Mouse (Mus musculus) stomach, embryonic 16.5 days (tissue): Measurements from ENCODE around the gene Xntrpc. TPM values are rescaled to one million over a fixed set of nuclear protein-coding genes. Genes with fewer than 3 reads are reported as not detected.

Experiments used
- ATAC-seq: fragments of 200-750 bp; cut with Nextera tagmentation; 2 replicates; pipeline ENCODE4 v1.8.0; 2017; ENCODE audit warnings: moderate number of reproducible peaks, moderate TSS enrichment; ENCODE audit not compliant: insufficient read depth, low FRiP score
- H3K27ac ChIP-seq: fragments of 300-500 bp; sonication (generic); 2 replicates; pipeline ENCODE4 v1.5.1; 2014; ENCODE audit warnings: low read length
- H3K27me3 ChIP-seq: fragments of 300-500 bp; sonication (generic); 2 replicates; pipeline ENCODE4 v1.6.1; 2014; ENCODE audit warnings: low read length, control low read depth, mixed read lengths; ENCODE audit not compliant: control insufficient read depth, insufficient read depth
- H3K36me3 ChIP-seq: fragments of 300-500 bp; sonication (generic); 2 replicates; pipeline ENCODE4 v1.6.1; 2014; ENCODE audit warnings: low read length; ENCODE audit not compliant: control insufficient read depth, insufficient read depth
- H3K4me1 ChIP-seq: fragments of 300-500 bp; sonication (generic); 2 replicates; pipeline ENCODE4 v1.6.1; 2014; ENCODE audit warnings: low read length, control low read depth, mixed read lengths; ENCODE audit not compliant: control insufficient read depth, insufficient read depth
- H3K4me2 ChIP-seq: fragments of 300-500 bp; sonication (generic); 2 replicates; pipeline ENCODE4 v1.6.1; 2014; ENCODE audit warnings: low read depth, low read length, mixed read lengths
- H3K4me3 ChIP-seq: fragments of 300-500 bp; sonication (generic); replicated peaks from 2 replicates; pipeline ENCODE4 v1.5.1; 2014; ENCODE audit warnings: mild to moderate bottlenecking, low read length
- H3K9ac ChIP-seq: fragments of 300-500 bp; sonication (generic); 2 replicates; pipeline ENCODE4 v1.6.1; 2014; ENCODE audit warnings: low read length
- H3K9me3 ChIP-seq: fragments of 300-500 bp; sonication (generic); replicated peaks from 2 replicates; pipeline ENCODE4 v1.6.1; 2016; ENCODE audit warnings: low read length, control low read depth; ENCODE audit not compliant: control insufficient read depth
- WGBS: fragments of 180-500 bp; shearing (Covaris S2); extraction: QIAGEN DNeasy Blood & Tissue Kit; methylation state at CpG from one replicate; pipeline ENCODE4 v1.1.7; 2014; 5-methylcytosine and 5-hydroxymethylcytosine counted together
- polyA plus RNA-seq: library from polyadenylated mRNA; unstranded; fragments of >200 nt; fragmentation: Nextera tagmentation; extraction: Ambion mirVana; gene quantifications from 2 replicates; pipeline ENCODE4 v1.2.1, GENCODE M21; 2015

Xntrpc gene
- polyA plus RNA-seq, 1 experiment from 2014 or later: 1.1 TPM

GRCm38 (mm10) chr7:102064655-102065045 lies 863 bp upstream of the Xntrpc start:
- peak overlapping the region; percentile 63 for H3K4me2 ChIP-seq
- ATAC-seq: no peak
- WGBS: under 1% methylated on average over 9 of the region's 9 CpGs
- H3K36me3 ChIP-seq: no peaks in the 10 kb centered on the region
- H3K27me3 ChIP-seq: no peaks in the 10 kb centered on the region
- H3K4me3 ChIP-seq: peak overlapping the region; percentile 70
- peaks cover 14% of the 10 kb centered on the region for H3K4me1 ChIP-seq
- H3K9ac ChIP-seq: peak overlapping the region; percentile 83
- no peaks in the 10 kb centered on the region for H3K9me3 ChIP-seq
- H3K27ac ChIP-seq: peak overlapping the region; percentile 87

GRCm38 (mm10) chr7:102066363-102066762 lies 850 bp downstream of the Xntrpc start:
- H3K4me2 ChIP-seq: peak overlapping the region; percentile 73
- 58% methylated on average over 6 of the region's 6 CpGs for WGBS
- H3K9ac ChIP-seq: peak overlapping the region; percentile 71
- 0 out of 2 replicates have a peak overlapping the region, but pooled peaks have one; percentile 87 for H3K27ac ChIP-seq
- no peak for ATAC-seq
- no peaks in the 10 kb centered on the region for H3K9me3 ChIP-seq
- H3K4me1 ChIP-seq: peaks cover 14% of the 10 kb centered on the region
- peak overlapping the region; percentile 70 for H3K4me3 ChIP-seq
- H3K27me3 ChIP-seq: no peaks in the 10 kb centered on the region
- no peaks in the 10 kb centered on the region for H3K36me3 ChIP-seq

GRCm38 (mm10) chr7:102076714-102077296 lies 11.3 kb downstream of the Xntrpc start:
- Histone ChIP-seq H3K4me1 (no peaks in the 10 kb centered on the region), H3K27me3 (no peaks in the 10 kb centered on the region), H3K9me3 (no peaks in the 10 kb centered on the region), H3K4me2 (no peak overlapping the region), H3K36me3 (peaks cover 24% of the 10 kb centered on the region), H3K9ac (no peak overlapping the region), H3K4me3 (no peak overlapping the region), H3K27ac (no peak overlapping the region)
- no peak for ATAC-seq
- WGBS: 74% methylated on average over 7 of the region's 7 CpGs

GRCm38 (mm10) chr7:102078517-102078916 lies 13.0 kb downstream of the Xntrpc start:
- Histone ChIP-seq H3K36me3 (peaks cover 24% of the 10 kb centered on the region), H3K4me2 (no peak overlapping the region), H3K27me3 (no peaks in the 10 kb centered on the region), H3K4me1 (no peaks in the 10 kb centered on the region), H3K9ac (no peak overlapping the region), H3K9me3 (no peaks in the 10 kb centered on the region), H3K4me3 (no peak overlapping the region), H3K27ac (no peak overlapping the region)
- 73% methylated on average over 7 of the region's 7 CpGs for WGBS
- no peak for ATAC-seq

- H3K9me3 ChIP-seq: no peaks in the 10 kb centered on the region
- H3K9ac ChIP-seq: no peak overlapping the region
- H3K27ac ChIP-seq: no peak overlapping the region
- ATAC-seq: no peak
- H3K4me2 ChIP-seq: no peak overlapping the region
- 82% methylated on average over 8 of the region's 8 CpGs for WGBS
- H3K4me1 ChIP-seq: no peaks in the 10 kb centered on the region
- no peaks in the 10 kb centered on the region for H3K27me3 ChIP-seq
- H3K4me3 ChIP-seq: no peak overlapping the region
- H3K36me3 ChIP-seq: peaks cover 15% of the 10 kb centered on the region
Measured at GRCm38 (mm10) chr7:102080311-102080710, 14.8 kb downstream of the Xntrpc start.

- no peak overlapping the region for H3K4me3 ChIP-seq
- H3K9me3 ChIP-seq: no peaks in the 10 kb centered on the region
- no peak for ATAC-seq
- H3K4me1 ChIP-seq: no peaks in the 10 kb centered on the region
- no peak overlapping the region for H3K27ac ChIP-seq
- no peak overlapping the region for H3K4me2 ChIP-seq
- 94% methylated on average over 5 of the region's 5 CpGs for whole genome bisulfite sequencing
- no peak overlapping the region for H3K9ac ChIP-seq
- peaks cover 13% of the 10 kb centered on the region; the same call in 1 of the 2 replicates for H3K36me3 ChIP-seq
- no peaks in the 10 kb centered on the region for H3K27me3 ChIP-seq
Measured at GRCm38 (mm10) chr7:102081784-102082183, 16.3 kb downstream of the Xntrpc start.

GRCm38 (mm10) chr7:102082816-102083215 lies 17.3 kb downstream of the Xntrpc start, which contains the start of gene Trpc2:
Gene Trpc2 (plus strand): TSS chr7:102083116.
- Histone ChIP-seq H3K27me3 (no peaks in the 10 kb centered on the region), H3K4me2 (no peak within 1 kb of the TSS), H3K36me3 (peaks cover 4% of the 10 kb centered on the region; the same call in 1 of the 2 replicates), H3K27ac (no peak within 1 kb of the TSS), H3K9me3 (no peaks in the 10 kb centered on the region), H3K9ac (no peak within 1 kb of the TSS), H3K4me3 (no peak within 1 kb of the TSS), H3K4me1 (no peaks in the 10 kb centered on the region)
- no peak for ATAC-seq
- 85% methylated on average over 5 of the region's 5 CpGs for WGBS

GRCm38 (mm10) chr7:102084041-102084696 lies 18.7 kb downstream of the Xntrpc start:
- ATAC-seq: no peak
- Histone ChIP-seq H3K4me2 (no peak overlapping the region), H3K36me3 (peaks cover 4% of the 10 kb centered on the region; the same call in 1 of the 2 replicates)

GRCm38 (mm10) chr7:102087336-102087735 lies 21.8 kb downstream of the Xntrpc start:
- Histone ChIP-seq H3K36me3 (peaks cover 4% of the 10 kb centered on the region; the same call in 1 of the 2 replicates), H3K4me1 (no peaks in the 10 kb centered on the region), H3K27ac (no peak overlapping the region), H3K9me3 (no peaks in the 10 kb centered on the region), H3K9ac (no peak overlapping the region), H3K4me3 (no peak overlapping the region), H3K4me2 (no peak overlapping the region), H3K27me3 (no peaks in the 10 kb centered on the region)
- 80% methylated on average over 4 of the region's 4 CpGs for WGBS
- no peak for ATAC-seq

More at GRCm38 (mm10) chr7:102084041-102084696, 18.7 kb downstream of the Xntrpc start:
- H3K4me1 ChIP-seq: no peaks in the 10 kb centered on the region
- no peak overlapping the region for H3K4me3 ChIP-seq
- 86% methylated on average over 26 of the region's 26 CpGs for WGBS
- H3K9me3 ChIP-seq: no peaks in the 10 kb centered on the region
- no peak overlapping the region for H3K9ac ChIP-seq
- no peaks in the 10 kb centered on the region for H3K27me3 ChIP-seq
- H3K27ac ChIP-seq: no peak overlapping the region
